Mouse (Mus musculus): Measurements from ENCODE around the gene Dhdh.
A peak's percentile ranks its signal among the peaks of the same experiment; 100 is the strongest.
"Not testable (repeated sequence)": the region's sequence is repeated elsewhere in the genome, so short reads cannot be mapped to it uniquely, and the experiment has no call there.

Gene Dhdh

DNA sequence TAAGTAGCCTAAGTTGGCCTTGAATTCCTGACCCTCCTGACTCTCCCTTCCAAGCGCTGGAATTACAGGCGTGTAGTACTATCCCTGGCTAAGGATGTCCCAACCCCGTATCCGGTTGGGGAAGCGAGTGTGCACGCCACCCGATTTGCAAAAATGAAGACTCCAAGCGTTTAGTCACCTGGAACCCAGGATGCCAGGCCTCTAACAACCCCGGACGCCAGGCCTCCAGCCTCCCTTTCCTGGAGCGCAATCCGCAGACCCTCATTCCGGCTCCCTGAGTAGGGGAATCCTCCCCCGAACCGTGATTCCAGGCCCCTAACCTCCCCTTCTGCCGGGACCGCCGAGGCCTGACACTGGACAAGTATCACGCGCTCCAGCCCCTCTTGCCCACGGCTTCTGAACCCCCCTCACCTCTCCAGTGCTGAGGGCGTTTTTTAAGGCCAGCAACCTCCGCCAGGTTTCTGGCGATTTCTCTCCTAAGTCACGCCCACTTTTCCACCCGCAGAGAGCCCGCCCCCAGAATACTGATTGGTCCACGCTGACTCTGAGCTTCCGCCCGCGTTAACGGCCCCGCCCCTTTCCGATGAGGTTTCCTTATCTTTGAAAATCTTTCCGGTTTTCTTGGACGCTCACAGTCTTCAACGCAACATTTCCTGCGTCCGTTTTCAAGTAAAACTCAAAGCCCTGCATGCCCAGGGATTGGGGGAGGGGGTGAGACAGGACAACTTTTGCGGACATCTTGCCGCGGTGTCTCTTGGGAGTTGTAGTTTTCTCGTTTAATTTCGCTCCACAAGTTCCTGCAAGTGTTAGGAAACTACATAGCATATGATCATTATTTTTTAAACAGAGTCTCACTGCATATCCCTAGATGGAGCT is 21.5 kb upstream of the Dhdh start, which contains the start of gene Nucb1:
Nucb1 (minus strand) TSS at position 495 of the 876 bp plus-strand sequence.
- DNase-seq: peak; percentile 85 to 91

DNA sequence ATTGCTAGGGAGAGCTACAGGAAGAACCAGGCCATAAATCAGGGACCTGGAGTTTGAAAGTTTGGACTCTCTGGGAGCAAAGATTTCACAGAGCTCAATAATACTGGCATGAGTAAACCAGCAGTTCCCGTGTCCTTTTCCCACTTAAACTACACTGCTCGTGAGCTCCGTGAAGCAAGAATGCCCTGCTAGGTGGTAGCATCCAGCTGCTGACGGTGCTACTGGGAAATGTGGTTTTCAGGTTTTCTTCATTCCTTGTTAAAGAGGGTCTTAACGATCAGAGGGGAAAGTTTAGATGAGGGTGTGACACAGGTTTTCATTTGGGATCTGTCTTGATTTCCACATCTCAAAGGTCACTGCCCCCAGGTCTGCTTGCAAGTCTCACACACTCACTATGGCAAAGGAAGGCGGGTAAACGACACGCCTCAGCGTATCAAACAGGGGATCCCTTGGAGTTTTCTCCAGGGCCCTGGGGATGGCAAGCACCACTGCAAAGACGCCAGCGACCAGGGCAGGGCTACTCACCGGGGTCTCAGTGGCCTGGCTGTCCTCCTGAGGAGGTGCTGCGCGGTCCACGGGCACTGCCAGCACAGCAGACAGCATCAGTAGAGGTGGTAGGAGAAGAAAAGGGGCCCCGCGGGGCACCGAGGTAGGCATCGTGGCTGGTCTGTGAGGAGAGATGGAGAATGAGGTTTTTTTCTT is 20.7 kb upstream of the Dhdh start:
- DNase-seq: no peak

- no peak for DNase-seq
Measured at GRCm38 (mm10) chr7:45508561-45508960, 20.0 kb upstream of the Dhdh start.

GRCm38 (mm10) chr7:45507583-45507982 is 19.0 kb upstream of the Dhdh start:
- no peak for DNase-seq

GRCm38 (mm10) chr7:45498427-45498826 is 9.8 kb upstream of the Dhdh start:
- DNase-seq: no peak

DNA sequence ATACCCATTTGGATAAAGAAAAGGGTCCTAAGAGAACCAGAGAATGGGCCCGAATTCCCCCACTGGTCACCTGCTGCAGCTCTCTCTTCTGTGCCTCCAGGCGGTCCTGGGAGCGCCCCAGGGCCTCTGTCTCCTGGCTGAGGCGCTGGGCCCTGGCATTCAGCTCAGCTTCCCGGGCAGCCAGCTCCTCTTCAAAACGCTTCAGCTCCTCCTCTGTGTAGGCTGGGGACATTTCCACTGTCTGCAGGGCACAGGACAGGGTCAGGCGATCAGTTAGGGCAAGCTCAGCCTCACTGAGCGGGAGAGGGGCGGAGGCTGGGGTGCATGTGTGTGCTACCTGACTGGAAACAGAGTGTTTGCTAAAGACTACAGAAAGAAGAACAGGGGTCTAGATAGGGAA is 5.9 kb upstream of the Dhdh start:
- no peak for DNase-seq

DNA sequence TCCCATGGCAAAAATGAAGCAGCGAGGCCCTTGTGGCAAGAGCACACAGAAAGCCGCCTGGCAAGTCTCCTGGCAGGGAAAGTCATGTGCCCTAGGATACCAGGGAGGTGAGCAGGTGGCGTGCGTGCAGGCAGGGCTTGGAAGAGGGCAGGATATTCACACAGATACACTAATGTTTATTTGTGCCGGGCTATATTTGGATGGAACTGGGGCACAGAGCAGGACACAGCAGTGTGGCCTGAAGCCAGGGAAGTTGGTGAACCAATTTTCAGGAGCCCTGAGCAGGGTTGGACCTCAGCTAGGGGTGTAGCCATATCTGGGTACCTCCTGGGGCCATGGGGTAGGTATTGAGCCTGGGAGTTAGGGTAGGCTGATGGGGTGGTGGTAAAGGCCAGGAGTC is 4.3 kb upstream of the Dhdh start:
- no peak for DNase-seq

GRCm38 (mm10) chr7:45492225-45492844 is 3.7 kb upstream of the Dhdh start:
- no peak for DNase-seq

DNA sequence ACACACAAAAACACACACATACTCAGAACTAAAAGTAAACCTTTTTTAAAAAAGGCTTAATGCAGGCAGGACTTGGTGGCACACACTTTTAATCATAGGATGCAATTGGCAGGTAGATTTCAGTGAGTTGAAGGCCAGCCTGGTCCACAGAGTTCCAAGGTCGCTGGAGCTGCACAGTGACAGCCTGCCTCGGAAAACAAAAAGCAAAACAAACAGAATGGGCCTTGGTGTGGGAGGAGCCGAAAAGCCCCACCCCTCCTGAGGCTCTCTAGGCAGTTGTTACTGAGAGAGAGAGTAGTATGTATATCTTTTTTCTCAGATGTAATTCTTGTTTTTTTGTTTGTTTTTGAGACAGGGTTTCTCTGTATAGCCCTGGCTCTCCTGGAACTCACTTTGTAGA is 2.7 kb upstream of the Dhdh start:
- no peak for DNase-seq

- no peak for DNase-seq
Measured at GRCm38 (mm10) chr7:45490822-45491221, 2.2 kb upstream of the Dhdh start.

DNA sequence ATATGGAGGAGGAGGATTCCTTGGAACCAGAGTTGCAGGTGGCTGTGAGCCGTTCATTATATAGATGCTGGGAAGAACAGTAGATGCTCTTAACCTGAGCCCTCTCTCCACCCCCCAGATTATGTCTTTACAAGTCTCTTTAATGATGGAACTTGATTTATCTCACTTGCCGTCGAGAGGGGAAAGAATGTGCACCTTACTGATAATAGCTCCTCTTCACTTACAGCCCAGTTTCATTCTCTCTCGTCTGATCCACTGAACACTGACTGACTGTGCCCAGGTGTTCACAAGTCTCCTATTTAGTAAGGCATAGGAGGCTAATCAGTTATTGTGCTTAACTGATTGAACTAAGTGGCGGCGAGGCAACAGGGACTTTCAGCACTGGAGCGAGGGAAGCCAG is 973 bp upstream of the Dhdh start:
- DNase-seq: no peak

DNA sequence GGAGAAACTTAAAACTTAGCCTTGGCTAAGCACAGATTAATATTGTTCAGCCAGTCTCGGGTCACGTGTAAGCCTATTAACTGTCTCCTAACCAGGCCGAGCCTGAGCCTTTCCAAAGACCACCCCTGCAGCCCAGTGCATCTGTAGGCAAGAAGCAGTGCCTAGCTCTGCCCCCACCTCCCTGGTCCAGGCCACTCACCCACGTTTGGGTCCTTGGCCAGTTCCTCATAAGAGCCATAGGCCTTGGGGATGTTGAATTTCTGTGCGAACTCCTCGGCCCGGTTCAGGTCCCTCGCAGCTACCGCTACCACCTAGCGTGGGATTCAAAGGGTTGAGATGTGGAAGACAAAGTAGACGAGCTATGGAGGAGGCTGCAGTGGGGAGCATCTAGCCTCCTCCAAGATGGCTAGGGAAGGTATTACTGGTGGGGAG is 728 bp downstream of the Dhdh start:
- DNase-seq: no peak

GRCm38 (mm10) chr7:45486761-45487415 is 1.7 kb downstream of the Dhdh start, which contains the start of gene Gm45808:
Gm45808 (minus strand) TSS chr7:45486811.
- DNase-seq: no peak

DNA sequence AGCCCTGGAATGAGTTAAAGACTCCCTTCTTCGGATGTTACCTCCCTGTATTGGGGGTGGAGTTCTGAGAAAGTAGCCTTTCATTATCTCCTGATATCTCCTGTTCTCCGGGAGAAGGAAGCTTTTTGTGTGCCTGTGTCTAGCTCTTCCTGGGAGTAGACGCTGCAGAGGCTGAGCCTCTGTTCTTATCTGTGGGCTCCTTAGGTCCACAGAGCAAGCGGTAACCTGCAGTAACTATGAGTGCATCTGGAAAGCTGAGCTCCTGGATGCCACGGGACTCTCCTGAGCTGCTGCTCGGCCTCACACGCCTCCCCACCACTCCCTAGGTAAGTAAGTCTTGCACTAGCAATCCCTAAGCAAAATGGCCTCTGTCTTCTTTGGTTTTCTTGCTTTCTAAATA is 2.4 kb downstream of the Dhdh start:
- no peak for DNase-seq

- DNase-seq: not testable (repeated sequence)
Measured at GRCm38 (mm10) chr7:45484985-45485384, 3.6 kb downstream of the Dhdh start.

DNA sequence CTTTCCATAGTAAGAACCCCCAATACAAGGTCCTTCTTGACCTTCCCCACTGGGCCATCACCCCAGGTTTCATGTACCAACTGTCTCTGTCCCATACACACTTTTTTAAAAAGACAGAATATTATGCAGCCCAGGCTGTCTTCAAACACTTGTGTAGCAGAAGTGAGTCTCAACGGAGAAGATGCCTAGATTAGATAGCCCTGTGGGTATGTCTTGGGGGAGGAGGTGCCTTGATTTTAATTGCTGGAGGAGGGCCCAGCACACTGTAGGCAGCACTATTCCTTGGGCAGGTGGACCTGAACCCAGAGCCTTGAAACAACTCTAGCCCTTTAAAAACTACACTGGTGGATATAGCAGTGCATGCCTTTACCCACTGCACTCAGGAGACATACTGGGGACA is 6.4 kb downstream of the Dhdh start:
- DNase-seq: no peak

- DNase-seq: peak; percentile 48 to 60
Measured at GRCm38 (mm10) chr7:45481374-45481927, 7.2 kb downstream of the Dhdh start, which contains the start of gene Tulp2. Tulp2 (plus strand) TSS chr7:45481877.

DNA sequence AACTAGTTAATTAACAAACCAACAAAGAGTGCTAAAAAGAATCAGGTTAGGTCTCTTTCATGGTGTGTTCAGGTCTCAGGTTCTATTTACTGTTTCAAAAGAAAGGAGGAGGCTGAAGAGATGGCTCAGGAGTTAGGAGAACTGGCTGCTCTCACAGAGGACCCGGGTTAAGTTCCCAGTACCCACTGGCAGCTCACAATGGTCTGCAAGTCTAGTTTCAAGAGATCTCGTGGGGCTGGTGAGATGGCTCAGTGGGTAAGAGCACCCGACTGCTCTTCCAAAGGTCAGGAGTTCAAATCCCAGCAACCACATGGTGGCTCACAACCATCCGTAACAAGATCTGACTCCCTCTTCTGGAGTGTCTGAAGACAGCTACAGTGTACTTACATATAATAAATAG is 8.3 kb downstream of the Dhdh start:
- not testable (repeated sequence) for DNase-seq

- DNase-seq: no peak
Measured at GRCm38 (mm10) chr7:45478774-45479173, 9.8 kb downstream of the Dhdh start.

DNA sequence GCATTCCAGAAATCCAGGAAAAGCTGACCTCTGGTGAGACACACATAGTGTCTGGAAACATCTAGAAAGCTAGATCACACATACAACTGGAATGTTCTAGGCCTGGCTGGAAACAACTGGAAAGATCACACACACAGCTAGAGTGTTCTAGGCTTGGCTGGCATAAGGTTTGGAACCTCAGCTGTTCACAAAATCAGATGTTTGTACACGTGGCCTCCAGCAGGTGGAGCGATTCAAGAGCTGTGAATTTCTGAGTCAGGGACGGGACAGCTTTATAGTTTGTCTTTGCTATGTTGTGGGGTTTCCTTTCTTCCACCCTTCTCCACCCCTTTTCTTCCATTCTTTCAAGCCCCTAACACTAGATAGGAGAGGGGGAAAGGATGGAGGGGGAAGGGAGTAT is 11.6 kb downstream of the Dhdh start:
- DNase-seq: no peak

DNA sequence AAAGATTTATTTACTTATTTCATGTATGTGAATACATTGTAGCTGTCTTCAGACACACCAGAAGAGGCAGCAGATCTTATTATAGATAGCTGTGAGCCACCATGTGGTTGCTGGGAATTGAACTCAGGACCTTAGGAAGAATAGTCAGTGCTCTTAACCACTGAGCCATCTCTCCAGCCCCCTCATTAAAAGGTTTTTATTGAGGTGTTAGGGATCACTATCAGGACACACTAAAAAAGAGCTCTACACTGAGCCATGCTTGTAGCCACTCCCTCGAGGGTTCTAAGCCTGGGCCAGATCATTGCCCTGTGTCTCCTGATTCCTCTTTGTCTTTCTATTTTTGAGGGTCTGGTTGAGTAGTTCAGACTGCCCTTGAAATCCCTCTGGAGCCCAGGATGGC is 12.2 kb downstream of the Dhdh start:
- no peak for DNase-seq

DNA sequence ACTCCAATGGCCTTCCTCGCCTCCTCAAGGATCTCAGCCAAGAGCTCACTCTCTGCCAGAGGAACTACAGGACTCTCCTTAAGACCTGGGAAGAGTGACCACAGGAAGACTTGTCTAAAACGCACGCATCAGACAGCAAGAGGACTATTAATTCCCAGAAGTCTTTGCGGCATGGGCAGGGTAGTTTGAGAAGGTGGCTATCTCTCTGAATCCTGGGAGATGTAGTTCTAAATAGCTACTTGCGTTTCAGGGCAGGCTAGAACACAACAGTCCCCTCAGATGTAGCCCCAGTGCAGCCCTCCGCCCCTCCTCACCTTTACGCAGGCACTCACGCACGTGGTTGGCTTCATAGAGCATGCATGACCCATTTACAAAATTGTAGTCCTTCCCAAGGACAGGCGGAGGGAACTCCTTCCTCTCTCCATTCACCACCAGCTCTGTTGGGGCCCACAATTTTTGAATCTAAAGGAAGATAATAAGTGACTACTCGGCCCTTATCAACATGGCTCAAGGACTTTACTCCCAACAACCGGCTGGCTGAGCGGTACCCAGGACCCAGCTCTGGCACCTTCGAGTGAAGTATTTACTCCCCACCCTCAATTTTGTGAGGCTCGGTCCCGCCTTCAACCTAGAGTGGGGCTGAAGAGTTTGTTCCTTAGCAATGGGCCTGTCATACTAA is 13.2 kb downstream of the Dhdh start:
- DNase-seq: no peak
